Mouse (Mus musculus): ENCODE data around the gene D17Wsu92e. TPM values are rescaled to one million over a fixed set of nuclear protein-coding genes. Genes with fewer than 3 reads are reported as not detected.

The D17Wsu92e gene
- total and polyA plus RNA-seq, 3 experiments, result 34.9 to 70.8 (median 44.2) TPM

DNA sequence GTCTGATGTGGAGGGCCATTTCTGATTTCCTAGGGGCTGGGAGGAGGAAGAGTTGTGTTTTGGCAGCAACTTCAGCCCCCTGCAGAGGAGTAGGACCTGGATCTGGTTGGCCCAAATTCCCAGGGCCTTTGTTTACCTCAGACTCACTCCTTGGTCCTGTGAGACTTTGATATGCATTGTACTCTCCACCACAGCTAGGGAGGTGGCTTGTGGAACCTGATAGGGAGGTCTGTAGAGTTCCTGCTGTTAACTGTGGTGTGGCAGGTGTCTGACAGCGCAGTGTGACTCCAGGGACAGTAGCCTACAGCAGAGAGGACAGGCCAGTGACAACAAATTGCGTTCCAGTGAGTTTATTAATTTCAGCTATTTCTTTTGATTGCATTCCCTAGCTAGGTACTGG, 38.7 kb upstream of the D17Wsu92e start:
- TF ChIP-seq TBP (conservative IDR thresholded peaks at IDR 0.05; ENCODE audit: low read depth, low read length), result no peak
- no peak for TF ChIP-seq CTCF (conservative IDR thresholded peaks at IDR 0.05 in 1 of 2, IDR thresholded peaks at IDR 0.05 in 1 of 2; ENCODE audit: low read depth in 2 of 2, low read length in 2 of 2)
- TF ChIP-seq MYC (IDR thresholded peaks at IDR 0.05; ENCODE audit: low read depth, low read length), result no peak
- no peak for TF ChIP-seq ZNF384 (IDR thresholded peaks at IDR 0.05; ENCODE audit: low read depth, low read length)
- no peak for TF ChIP-seq ZKSCAN1 (IDR thresholded peaks at IDR 0.05; ENCODE audit: borderline replicate concordance, low read depth, low read length)
- no peak for TF ChIP-seq ETS1 (conservative IDR thresholded peaks at IDR 0.05; ENCODE audit: low read depth, low read length)
- no peak for TF ChIP-seq HCFC1 (IDR thresholded peaks at IDR 0.05; ENCODE audit: low read depth, low read length)
- no peak for TF ChIP-seq RAD21 (IDR thresholded peaks at IDR 0.05; ENCODE audit: low read depth, low read length)
- TF ChIP-seq SIN3A (IDR thresholded peaks at IDR 0.05; ENCODE audit: low read length), result no peak
- TF ChIP-seq MXI1 (IDR thresholded peaks at IDR 0.05; ENCODE audit: low read depth, low read length), result no peak
- TF ChIP-seq GABPA (IDR thresholded peaks at IDR 0.05; ENCODE audit: insufficient replicate concordance, low read depth, low read length), result no peak
- peaks cover 2 to 30% of the 10 kb centered on the region in 2 experiments for H3K36me3 ChIP-seq (replicated peaks in 1 of 2; ENCODE audit: control insufficient read depth in 1 of 2, insufficient read depth in 1 of 2, low read length in 1 of 2)
- H3K4me1 ChIP-seq (ENCODE audit: control insufficient read depth in 1 of 2, insufficient read depth in 2 of 2), result peaks cover 5 to 26% of the 10 kb centered on the region in 2 experiments
- dilution Hi-C loops (cut with MboI; ENCODE audit: extremely low pct_ligation_motif_present, extremely low pct_unique_long_range_greater_than_20kb, low sequenced_read_pairs), result no loop called here
- in situ Hi-C loops (cut with MboI; ENCODE audit: low pct_ligation_motif_present, low pct_unique_long_range_greater_than_20kb, low sequenced_read_pairs), result no loop called here
- no peaks in the 10 kb centered on the region for H3K27me3 ChIP-seq (replicated peaks)
- H3K9ac ChIP-seq (ENCODE audit: insufficient read depth, low read depth), result no peak overlapping the region
- no peak overlapping the region for H3K4me2 ChIP-seq (ENCODE audit: insufficient read depth, low read depth, poor library complexity, severe bottlenecking)
- no peak overlapping the region for H3K27ac ChIP-seq (ENCODE audit: insufficient read depth, low read depth)
- H3K4me3 ChIP-seq (replicated peaks in 1 of 3; ENCODE audit: low read depth in 2 of 3, low read length in 2 of 3, poor library complexity in 1 of 3), result no peak overlapping the region
- DNase-seq (ENCODE audit: extremely low read depth), result no peak
- no peaks in the 10 kb centered on the region for H3K9me3 ChIP-seq (replicated peaks; ENCODE audit: low read length)
- 0 out of 2 replicates have a peak, but pooled peaks cover 12% of the 10 kb centered on the region for H3K79me2 ChIP-seq (replicated peaks; ENCODE audit: control insufficient read depth, extremely low read depth, insufficient read depth, poor library complexity, severe bottlenecking)

DNA sequence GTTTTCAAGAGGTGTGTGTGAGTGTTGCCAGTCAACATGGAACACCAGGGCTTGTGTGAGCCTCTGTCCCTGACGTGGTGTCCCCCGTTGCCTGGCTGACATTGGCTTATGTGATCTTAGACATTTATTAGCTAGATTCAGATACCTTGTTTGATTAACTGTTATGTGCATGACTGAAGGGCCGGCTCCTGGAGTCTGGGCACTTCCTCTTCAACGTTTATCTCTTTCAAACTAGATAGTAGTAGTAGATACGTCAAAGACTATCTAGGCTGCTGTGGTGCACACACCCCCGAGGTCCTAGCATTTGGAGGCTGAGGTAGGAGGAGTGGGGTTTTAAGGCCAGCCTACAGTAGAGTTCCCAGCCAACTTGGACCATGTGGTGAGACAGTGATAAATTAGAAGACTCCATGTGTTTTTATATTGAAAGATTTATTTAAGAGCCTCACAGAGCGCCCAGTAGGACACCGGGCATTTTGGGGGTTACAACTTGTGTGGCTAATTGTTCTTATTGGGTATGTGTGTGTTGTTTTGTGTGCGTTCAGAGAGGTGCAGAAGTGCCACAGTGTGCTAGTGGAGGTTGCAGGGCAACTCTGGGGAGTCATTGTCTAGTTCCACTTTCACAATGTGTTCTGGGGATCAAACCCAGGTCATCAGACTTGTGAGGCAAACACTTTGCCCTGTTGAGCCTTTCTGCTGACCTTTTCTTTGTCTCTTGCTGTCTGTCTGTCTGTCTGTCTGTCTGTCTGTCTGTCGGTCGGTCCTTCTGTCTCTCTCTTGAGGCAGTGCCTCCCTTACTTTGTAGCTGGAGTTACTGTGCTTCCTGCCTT, 37.4 kb upstream of the D17Wsu92e start:
- TF ChIP-seq EP300 (IDR thresholded peaks at IDR 0.05; ENCODE audit: low read length) (no peak), ELF1 (IDR thresholded peaks at IDR 0.05; ENCODE audit: low read depth, low read length) (no peak), SMC3 (IDR thresholded peaks at IDR 0.05; ENCODE audit: low read depth, low read length) (no peak), USF2 (conservative IDR thresholded peaks at IDR 0.05; ENCODE audit: low read depth, low read length) (no peak), POLR2A (IDR thresholded peaks at IDR 0.05; ENCODE audit: low read depth, low read length) (no peak), NELFE (IDR thresholded peaks at IDR 0.05; ENCODE audit: low read depth, low read length) (no peak), E2F4 (IDR thresholded peaks at IDR 0.05; ENCODE audit: insufficient replicate concordance, low read depth, low read length) (no peak), MAFK (IDR thresholded peaks at IDR 0.05; ENCODE audit: insufficient replicate concordance, low read length) (no peak)
- no peak overlapping the region for H3K27ac ChIP-seq (ENCODE audit: insufficient read depth, low read depth)
- peaks cover 5 to 26% of the 10 kb centered on the region in 2 experiments for H3K4me1 ChIP-seq (ENCODE audit: control insufficient read depth in 1 of 2, insufficient read depth in 2 of 2)
- 0 out of 2 replicates have a peak, but pooled peaks cover 12% of the 10 kb centered on the region for H3K79me2 ChIP-seq (replicated peaks; ENCODE audit: control insufficient read depth, extremely low read depth, insufficient read depth, poor library complexity, severe bottlenecking)
- dilution Hi-C loops (cut with MboI; ENCODE audit: extremely low pct_ligation_motif_present, extremely low pct_unique_long_range_greater_than_20kb, low sequenced_read_pairs), result no loop called here
- H3K9me3 ChIP-seq (replicated peaks; ENCODE audit: low read length), result no peaks in the 10 kb centered on the region
- peaks cover 8 to 34% of the 10 kb centered on the region in 2 experiments for H3K36me3 ChIP-seq (replicated peaks in 1 of 2; ENCODE audit: control insufficient read depth in 1 of 2, insufficient read depth in 1 of 2, low read length in 1 of 2)
- H3K9ac ChIP-seq (ENCODE audit: insufficient read depth, low read depth), result peak overlapping the region; percentile 82
- no peaks in the 10 kb centered on the region for H3K27me3 ChIP-seq (replicated peaks)
- DNase-seq (ENCODE audit: extremely low read depth), result peak; percentile 9
- peak overlapping the region; percentile 81 to 99 (median 90) for H3K4me3 ChIP-seq (replicated peaks in 1 of 3; ENCODE audit: low read depth in 2 of 3, low read length in 2 of 3, poor library complexity in 1 of 3)
- in situ Hi-C loops (cut with MboI; ENCODE audit: low pct_ligation_motif_present, low pct_unique_long_range_greater_than_20kb, low sequenced_read_pairs), result no loop called here
- H3K4me2 ChIP-seq (ENCODE audit: insufficient read depth, low read depth, poor library complexity, severe bottlenecking), result peak overlapping the region; percentile 57

Data from CH12.LX (cell line).